Mouse (Mus musculus) hematopoietic multipotent progenitor cell, adult 10-12 weeks (in vitro differentiated cells): ENCODE measurements around the gene Abcb9. TPM values are rescaled to one million over a fixed set of nuclear protein-coding genes. Genes with fewer than 3 reads are reported as not detected.

Experiments
- polyA plus RNA-seq: library from polyadenylated mRNA; stranded (reverse); fragments of >175 nt; gene quantifications from 2 replicates; pipeline ENCODE4 v1.2.3, GENCODE M21; 2012; ENCODE audit warnings: low replicate concordance

The Abcb9 gene
- 14.4 and 20.3 TPM in 2 replicates for polyA plus RNA-seq

GRCm38 (mm10) chr5:124095596-124096232 lies at the start of gene Abcb9:
TSS of gene Abcb9 (minus strand) at chr5:124095798.

GRCm38 (mm10) chr5:124115990-124116845 lies 20.6 kb upstream of the Abcb9 start, which contains the start of gene Arl6ip4:
TSS of gene Arl6ip4 (plus strand) at chr5:124116089.

GRCm38 (mm10) chr5:124111742-124112497 lies 16.3 kb upstream of the Abcb9 start, which contains the start of gene Ogfod2:
TSS of gene Ogfod2 (plus strand) at chr5:124112297.

GRCm38 (mm10) chr5:124032001-124032508 lies 63.5 kb downstream of the Abcb9 start, which contains the start of gene Vps37b:
TSS of gene Vps37b (minus strand) at chr5:124032270.

Other genes starting within 250 kb of the Abcb9 start
- 0.83 and 2.8 TPM in 2 replicates for gene Hcar2, start 230.3 kb downstream of the Abcb9 start, polyA plus RNA-seq
- 0.04 TPM in 1 of 2 replicates, not detected in the other for gene Hcar1, start 215.8 kb downstream of the Abcb9 start, polyA plus RNA-seq
- gene Denr, start 188.6 kb downstream of the Abcb9 start, polyA plus RNA-seq: 53.6 and 56.4 TPM in 2 replicates
- not detected in 2 replicates for gene Gm43518, start 168.4 kb downstream of the Abcb9 start, polyA plus RNA-seq
- gene Ccdc62, start 165.1 kb downstream of the Abcb9 start, polyA plus RNA-seq: 5.2 and 9.3 TPM in 2 replicates
- gene Hip1r, start 122.2 kb downstream of the Abcb9 start, polyA plus RNA-seq: 118 and 180 TPM in 2 replicates
- 221 and 506 TPM in 2 replicates for gene Vps37b, start 63.5 kb downstream of the Abcb9 start, polyA plus RNA-seq
- 48.9 and 92.4 TPM in 2 replicates for gene Ogfod2, start 16.5 kb upstream of the Abcb9 start, polyA plus RNA-seq
- 61.9 and 70.4 TPM in 2 replicates for gene Arl6ip4, start 20.3 kb upstream of the Abcb9 start, polyA plus RNA-seq
- gene Pitpnm2, start 154.0 kb upstream of the Abcb9 start, polyA plus RNA-seq: 61.4 and 81.9 TPM in 2 replicates
- 2.8 and 7.4 TPM in 2 replicates for gene Mphosph9, start 232.2 kb upstream of the Abcb9 start, polyA plus RNA-seq
- 1.3 and 5.6 TPM in 2 replicates for gene 2810006K23Rik, start 232.3 kb upstream of the Abcb9 start, polyA plus RNA-seq